Mouse (Mus musculus) MEL (cell line): ENCODE measurements around the gene Rab44.
A peak's percentile ranks its signal among the peaks of the same experiment; 100 is the strongest.

Source experiments
- CHD1 ChIP-seq: IDR thresholded peaks from 2 replicates; pipeline ENCODE4 v1.6.1; 2012; ENCODE audit warnings: low read depth, mild to moderate bottlenecking, inconsistent platforms, low read length, improper control_type of control experiment
- CTCF ChIP-seq, 3 experiments: IDR thresholded peaks in 2 of 3; conservative IDR thresholded peaks in 1 of 3; 2 replicates each; pipeline ENCODE4 v1.5.1; 2011 to 2012; ENCODE audit warnings: low read length in 3 of 3, low read depth in 2 of 3, mild to moderate bottlenecking in 2 of 3, improper control_type of control experiment in 1 of 3, inconsistent platforms in 1 of 3, mixed read lengths in 1 of 3, moderate library complexity in 1 of 3; ENCODE audit not compliant: control insufficient read depth in 1 of 3, insufficient read depth in 1 of 3, poor library complexity in 1 of 3, severe bottlenecking in 1 of 3
- E2F4 ChIP-seq: IDR thresholded peaks from 2 replicates; pipeline ENCODE4 v1.6.1; 2011; ENCODE audit warnings: low read depth, low read length, improper control_type of control experiment, borderline replicate concordance
- ELF1 ChIP-seq: IDR thresholded peaks from 2 replicates; pipeline ENCODE4 v1.6.1; 2014; ENCODE audit warnings: low read depth, mild to moderate bottlenecking, inconsistent platforms, low read length, improper control_type of control experiment, moderate library complexity
- EP300 ChIP-seq, 2 experiments: IDR thresholded peaks; 2 replicates each; pipeline ENCODE4 v1.6.1; 2011; ENCODE audit warnings: improper control_type of control experiment in 2 of 2, low read length in 2 of 2, low read depth in 1 of 2, mild to moderate bottlenecking in 1 of 2
- HCFC1 ChIP-seq: IDR thresholded peaks from 2 replicates; pipeline ENCODE4 v1.6.1; 2012; ENCODE audit warnings: low read depth, mild to moderate bottlenecking, inconsistent platforms, low read length, improper control_type of control experiment, moderate library complexity
- MEF2A ChIP-seq: IDR thresholded peaks from 2 replicates; pipeline ENCODE4 v1.6.1; 2014; ENCODE audit warnings: low read depth, mild to moderate bottlenecking, inconsistent platforms, low read length, improper control_type of control experiment; ENCODE audit not compliant: poor library complexity, insufficient replicate concordance, severe bottlenecking; ENCODE audit errors: extremely low read depth
- POLR2A ChIP-seq, 2 experiments: IDR thresholded peaks; 2 replicates each; pipeline ENCODE4 v1.6.1; 2011 to 2012; ENCODE audit warnings: low read length in 2 of 2, mild to moderate bottlenecking in 2 of 2, control low read depth in 1 of 2, improper control_type of control experiment in 1 of 2, low read depth in 1 of 2, moderate library complexity in 1 of 2; ENCODE audit not compliant: control insufficient read depth in 1 of 2, insufficient read depth in 1 of 2, poor library complexity in 1 of 2
- RAD21 ChIP-seq: IDR thresholded peaks from 2 replicates; pipeline ENCODE4 v1.6.1; 2011; ENCODE audit warnings: mild to moderate bottlenecking, low read depth, low read length, improper control_type of control experiment
- RCOR1 ChIP-seq: IDR thresholded peaks from 2 replicates; pipeline ENCODE4 v1.6.1; 2012; ENCODE audit warnings: low read depth, mild to moderate bottlenecking, inconsistent platforms, low read length, improper control_type of control experiment
- SIN3A ChIP-seq: IDR thresholded peaks from 2 replicates; pipeline ENCODE4 v1.6.1; 2012; ENCODE audit warnings: low read length, improper control_type of control experiment, inconsistent platforms
- SMC3 ChIP-seq: IDR thresholded peaks from 2 replicates; pipeline ENCODE4 v1.6.1; 2011; ENCODE audit warnings: low read depth, low read length, improper control_type of control experiment

DNA sequence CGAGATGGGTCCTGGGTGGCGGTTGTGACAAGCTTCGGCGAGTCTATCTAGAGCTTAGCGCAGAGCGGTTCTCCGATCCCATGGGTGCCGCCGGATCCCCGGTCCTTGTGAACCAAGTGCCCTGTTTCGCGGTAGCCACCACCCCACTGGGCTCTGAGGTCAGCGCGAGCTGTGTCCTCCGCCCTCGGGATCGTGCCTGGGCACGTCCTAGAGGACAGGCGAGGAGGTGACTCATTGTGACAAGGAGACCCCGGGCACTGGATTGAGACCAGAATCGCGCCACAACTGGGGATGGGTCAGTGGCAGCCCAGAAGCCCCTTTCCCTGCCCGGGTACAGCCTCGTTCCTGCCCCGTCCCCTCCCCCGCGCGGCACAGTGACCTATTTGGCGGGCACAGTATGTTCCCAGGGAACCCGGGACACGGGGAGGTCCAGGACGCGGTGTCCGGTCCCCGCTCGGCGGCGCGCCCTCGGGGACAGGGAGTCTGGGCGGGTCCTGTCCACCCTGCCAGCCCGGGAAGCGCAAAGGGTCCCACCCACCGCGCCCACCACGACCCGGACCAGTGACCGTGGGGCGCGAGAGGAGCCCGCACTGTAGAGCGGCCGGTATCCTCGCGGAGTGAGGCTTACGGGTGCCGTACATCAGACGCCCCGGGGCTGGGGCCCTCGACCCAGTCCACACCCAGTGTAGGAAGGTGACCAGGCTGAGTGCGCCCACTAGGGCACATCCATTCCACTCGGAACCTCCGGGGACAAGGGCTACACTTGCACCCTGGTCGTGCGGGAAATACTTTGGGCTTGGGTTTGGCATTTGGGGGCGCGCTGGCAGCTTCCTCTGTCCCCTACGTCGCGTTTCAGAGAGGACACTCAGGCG lies 19.4 kb upstream of the Rab44 start:
- TF ChIP-seq EP300 (IDR thresholded peaks at IDR 0.05; ENCODE audit: low read depth in 1 of 2, low read length in 2 of 2) = no peak
- TF ChIP-seq RAD21 = no peak
- no peak for TF ChIP-seq MEF2A
- no peak for TF ChIP-seq CTCF (IDR thresholded peaks at IDR 0.05 in 2 of 3, conservative IDR thresholded peaks at IDR 0.05 in 1 of 3; ENCODE audit: control insufficient read depth in 1 of 3, insufficient read depth in 1 of 3, low read depth in 2 of 3, low read length in 3 of 3, poor library complexity in 1 of 3, severe bottlenecking in 1 of 3)
- TF ChIP-seq RCOR1 = no peak
- TF ChIP-seq E2F4 = no peak
- no peak for TF ChIP-seq SMC3
- no peak for TF ChIP-seq SIN3A
- TF ChIP-seq POLR2A (IDR thresholded peaks at IDR 0.05; ENCODE audit: control insufficient read depth in 1 of 2, insufficient read depth in 1 of 2, low read depth in 1 of 2, low read length in 2 of 2, poor library complexity in 1 of 2) = peak in 1 of 2 experiments; percentile 44; a peak in 1 of 4 replicates
- TF ChIP-seq HCFC1 = no peak
- TF ChIP-seq CHD1 = no peak; the same call in 1 of the 2 replicates
- no peak for TF ChIP-seq ELF1
